Comparison of ENCODE assay signal across 10 mouse cellular contexts in the genomic region with DNA sequence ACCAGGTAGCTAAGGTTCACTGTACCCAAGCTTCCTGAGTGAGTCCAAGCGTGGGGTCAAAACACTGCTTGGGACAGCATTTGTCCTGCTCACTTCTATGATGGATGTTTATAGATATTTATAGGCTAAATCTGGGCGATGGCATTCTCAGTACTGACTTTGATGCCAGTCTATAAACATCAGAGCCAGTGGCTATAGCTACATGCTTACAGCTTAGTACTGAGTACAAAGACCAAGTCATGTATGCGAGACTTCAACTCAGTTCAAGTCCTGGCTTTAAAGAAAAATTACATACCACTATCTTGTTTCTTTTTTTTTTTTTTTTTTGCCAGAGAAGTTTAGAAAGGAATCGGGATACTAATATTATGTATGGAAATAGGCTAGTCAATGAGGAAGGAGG. TPM values are rescaled to one million over a fixed set of nuclear protein-coding genes. Genes with fewer than 3 reads are reported as not detected.
DNase-seq lines count a peak whose midpoint lies in the region; ATAC-seq and TF ChIP-seq lines count a peak whose summit lies in the region.
"Had no signal": no experiment of that assay in that cellular context is flagged by ENCODE, and none has a peak within 500 bp of the region (broad histone marks: within the 10 kb centered on the region; RNA-seq: fewer than 3 reads in every experiment).

No protein-coding gene starts in this region.

- peak overlapping the region; percentile 14; the same call in 1 of the 2 replicates for H3K27ac ChIP-seq in intestine, embryonic 14.5 days (ENCODE audit: low read depth)
- no peak overlapping the region for H3K27ac ChIP-seq in intestine, embryonic 15.5 days
- peak overlapping the region; percentile 57 for H3K27ac ChIP-seq in forebrain, embryonic 15.5 days (replicated peaks)
- H3K27ac ChIP-seq in hindbrain, postnatal 0 days = peak overlapping the region; percentile 77
- H3K27ac ChIP-seq in neural tube, embryonic 14.5 days (ENCODE audit: low read depth, low read length) = peak overlapping the region; percentile 10; the same call in 1 of the 2 replicates
- H3K27ac ChIP-seq: liver, embryonic 15.5 days had no signal

- H3K4me3 ChIP-seq in intestine, embryonic 14.5 days (ENCODE audit: low read depth, low read length) = no peak overlapping the region
- no peak overlapping the region for H3K4me3 ChIP-seq in intestine, embryonic 15.5 days (replicated peaks)
- no peak overlapping the region for H3K4me3 ChIP-seq in forebrain, embryonic 15.5 days
- no peak overlapping the region for H3K4me3 ChIP-seq in hindbrain, postnatal 0 days (ENCODE audit: low read length)
- H3K4me3 ChIP-seq in neural tube, embryonic 14.5 days (ENCODE audit: low read depth, low read length) = no peak overlapping the region
- H3K4me3 ChIP-seq: liver, embryonic 15.5 days had no signal

- WGBS in intestine, embryonic 14.5 days = 76% methylated on average over 4 of the region's 4 CpGs
- 72% methylated on average over 4 of the region's 4 CpGs for WGBS in intestine, embryonic 15.5 days
- WGBS in forebrain, embryonic 15.5 days = 39% methylated on average over 4 of the region's 4 CpGs
- 49% methylated on average over 4 of the region's 4 CpGs for WGBS in hindbrain, postnatal 0 days
- WGBS in neural tube, embryonic 14.5 days = 27% methylated on average over 4 of the region's 4 CpGs

- H3K36me3 ChIP-seq in intestine, embryonic 14.5 days (ENCODE audit: control insufficient read depth, insufficient read depth, low read length) = peaks cover 40% of the 10 kb centered on the region
- H3K36me3 ChIP-seq in intestine, embryonic 15.5 days = peaks cover 5% of the 10 kb centered on the region; the same call in 1 of the 2 replicates
- peaks cover 68% of the 10 kb centered on the region for H3K36me3 ChIP-seq in forebrain, embryonic 15.5 days
- H3K36me3 ChIP-seq in hindbrain, postnatal 0 days (ENCODE audit: insufficient read depth, low read length) = peaks cover 38% of the 10 kb centered on the region
- peaks cover 56% of the 10 kb centered on the region for H3K36me3 ChIP-seq in neural tube, embryonic 14.5 days (ENCODE audit: control insufficient read depth, insufficient read depth, low read length)

- DNase-seq in intestine, embryonic 14.5 days (ENCODE audit: low spot score) = no peak
- no peak for DNase-seq in hindbrain, postnatal 0 days (ENCODE audit: low spot score)
- DNase-seq in urinary bladder, postnatal 10 days (ENCODE audit: low spot score) = no peak
- DNase-seq in MN1 (ENCODE audit: low spot score) = no peak
- DNase-seq: adrenal gland, postnatal 25 days; thymus, adult 18-20 months had no signal

- no peak overlapping the region for H3K4me2 ChIP-seq in intestine, embryonic 14.5 days (ENCODE audit: low read length)
- no peak overlapping the region for H3K4me2 ChIP-seq in intestine, embryonic 15.5 days (replicated peaks)
- H3K4me2 ChIP-seq in forebrain, embryonic 15.5 days (replicated peaks) = no peak overlapping the region
- no peak overlapping the region for H3K4me2 ChIP-seq in hindbrain, postnatal 0 days (ENCODE audit: low read depth, low read length)
- H3K4me2 ChIP-seq in neural tube, embryonic 14.5 days (ENCODE audit: low read depth, low read length) = no peak overlapping the region
- H3K4me2 ChIP-seq: liver, embryonic 15.5 days had no signal

- no peaks in the 10 kb centered on the region for H3K9me3 ChIP-seq in intestine, embryonic 14.5 days (ENCODE audit: control insufficient read depth, low read length)
- H3K9me3 ChIP-seq in intestine, embryonic 15.5 days = no peaks in the 10 kb centered on the region
- no peaks in the 10 kb centered on the region for H3K9me3 ChIP-seq in forebrain, embryonic 15.5 days
- no peaks in the 10 kb centered on the region for H3K9me3 ChIP-seq in hindbrain, postnatal 0 days (ENCODE audit: low read length)
- no peaks in the 10 kb centered on the region for H3K9me3 ChIP-seq in neural tube, embryonic 14.5 days (ENCODE audit: control insufficient read depth, low read length)
- H3K9me3 ChIP-seq: liver, embryonic 15.5 days had no signal

- no peak for ATAC-seq in intestine, embryonic 14.5 days (replicated peaks; ENCODE audit: low FRiP score, low TSS enrichment, low read depth)
- no peak for ATAC-seq in intestine, embryonic 15.5 days
- no peak for ATAC-seq in forebrain, embryonic 15.5 days (replicated peaks)
- ATAC-seq in hindbrain, postnatal 0 days = no peak
- no peak for ATAC-seq in neural tube, embryonic 14.5 days (ENCODE audit: low read depth)

- H3K4me1 ChIP-seq in intestine, embryonic 14.5 days (replicated peaks; ENCODE audit: control insufficient read depth, insufficient read depth, low read length) = no peaks in the 10 kb centered on the region
- no peaks in the 10 kb centered on the region for H3K4me1 ChIP-seq in intestine, embryonic 15.5 days (replicated peaks)
- peaks cover 18% of the 10 kb centered on the region for H3K4me1 ChIP-seq in forebrain, embryonic 15.5 days
- H3K4me1 ChIP-seq in hindbrain, postnatal 0 days (ENCODE audit: insufficient read depth, low read length) = no peaks in the 10 kb centered on the region
- H3K4me1 ChIP-seq in neural tube, embryonic 14.5 days (ENCODE audit: control insufficient read depth, insufficient read depth, low read length) = no peaks in the 10 kb centered on the region; the same call in 1 of the 2 replicates
- H3K4me1 ChIP-seq: liver, embryonic 15.5 days had no signal

- TF ChIP-seq CTCF in hindbrain, postnatal 0 days (IDR thresholded peaks at IDR 0.05; ENCODE audit: low read depth) = no peak

- H3K9ac ChIP-seq in intestine, embryonic 14.5 days (ENCODE audit: low read length) = no peak overlapping the region
- no peak overlapping the region for H3K9ac ChIP-seq in intestine, embryonic 15.5 days
- H3K9ac ChIP-seq in forebrain, embryonic 15.5 days (replicated peaks) = no peak overlapping the region
- no peak overlapping the region for H3K9ac ChIP-seq in hindbrain, postnatal 0 days (replicated peaks; ENCODE audit: low read length)
- H3K9ac ChIP-seq in neural tube, embryonic 14.5 days (replicated peaks; ENCODE audit: low read depth, low read length) = no peak overlapping the region
- H3K9ac ChIP-seq: liver, embryonic 15.5 days had no signal

- H3K27me3 ChIP-seq in intestine, embryonic 14.5 days (replicated peaks; ENCODE audit: control insufficient read depth, insufficient read depth, low read length) = no peaks in the 10 kb centered on the region
- no peaks in the 10 kb centered on the region for H3K27me3 ChIP-seq in intestine, embryonic 15.5 days (replicated peaks)
- no peaks in the 10 kb centered on the region for H3K27me3 ChIP-seq in forebrain, embryonic 15.5 days
- H3K27me3 ChIP-seq in hindbrain, postnatal 0 days (ENCODE audit: insufficient read depth, low read length) = no peaks in the 10 kb centered on the region
- H3K27me3 ChIP-seq in neural tube, embryonic 14.5 days (ENCODE audit: control insufficient read depth, insufficient read depth, low read length) = no peaks in the 10 kb centered on the region
- H3K27me3 ChIP-seq: liver, embryonic 15.5 days had no signal

RNA-seq across cellular contexts. Expression of a gene that starts 52.7 kb away (rescaled TPM):
- polyA plus RNA-seq in intestine, embryonic 14.5 days (2014; fragmentation: Nextera tagmentation; extraction: Ambion mirVana) = 34.4 and 36.5 TPM in 2 replicates
- polyA plus RNA-seq in intestine, embryonic 15.5 days (2015; fragmentation: Nextera tagmentation; extraction: Ambion mirVana) = 23.3 and 25.5 TPM in 2 replicates
- 135 and 141 TPM in 2 replicates for polyA plus RNA-seq in forebrain, embryonic 15.5 days (2015; fragmentation: Nextera tagmentation; extraction: Ambion mirVana)
- 322 and 420 TPM in 2 replicates for total RNA-seq in hindbrain, postnatal 0 days (2014; rRNA removed)
- polyA plus RNA-seq in hindbrain, postnatal 0 days (2015; fragmentation: Nextera tagmentation; extraction: Ambion mirVana) = 210 and 213 TPM in 2 replicates
- polyA plus RNA-seq in neural tube, embryonic 14.5 days (2014; fragmentation: Nextera tagmentation; extraction: Ambion mirVana) = 174 and 224 TPM in 2 replicates
